17 mouse cellular contexts compared by ENCODE assay signal in genomic region chr16:30518635-30519034, GRCm38 (mm10). TPM values are rescaled to one million over a fixed set of nuclear protein-coding genes. Genes with fewer than 3 reads are reported as not detected.
DNase-seq lines count a peak whose midpoint lies in the region; ATAC-seq lines count a peak whose summit lies in the region.
"Had no signal": no experiment of that assay in that cellular context is flagged by ENCODE, and none has a peak within 500 bp of the region (broad histone marks: within the 10 kb centered on the region; RNA-seq: fewer than 3 reads in every experiment).

No protein-coding gene starts in this region.

- WGBS in kidney, embryonic 16.5 days = 51% methylated on average over 9 of the region's 9 CpGs
- 80% methylated on average over 9 of the region's 9 CpGs for WGBS in hindbrain, embryonic 12.5 days

- DNase-seq in adrenal gland, postnatal 36 days = peak; percentile 43 to 58
- no peak for DNase-seq in adrenal gland, adult 18-20 months (ENCODE audit: low spot score in 2 of 2)
- DNase-seq in kidney, postnatal 10 days = no peak
- peak; percentile 97 for DNase-seq in 3T3-L1 (ENCODE audit: low read depth, low spot score)
- peak; percentile 77 for DNase-seq in adipocyte (ENCODE audit: low spot score)
- DNase-seq: cerebellum, adult 2 months; cerebellum, postnatal 36 days; heart, postnatal 4 days; layer of hippocampus, postnatal 36 days; right cerebral cortex, postnatal 4 days had no signal

- H3K4me2 ChIP-seq in kidney, embryonic 16.5 days (replicated peaks; ENCODE audit: low read depth, low read length) = no peak overlapping the region
- no peak overlapping the region for H3K4me2 ChIP-seq in hindbrain, embryonic 12.5 days (replicated peaks)
- H3K4me2 ChIP-seq: forebrain, embryonic 12.5 days had no signal

- H3K36me3 ChIP-seq in kidney, embryonic 16.5 days (ENCODE audit: insufficient read depth, low read length) = peaks cover 4% of the 10 kb centered on the region; the same call in 1 of the 2 replicates
- H3K36me3 ChIP-seq in hindbrain, embryonic 12.5 days = peaks cover 41% of the 10 kb centered on the region

- H3K27ac ChIP-seq in kidney, embryonic 16.5 days (ENCODE audit: low read length) = no peak overlapping the region
- no peak overlapping the region for H3K27ac ChIP-seq in hindbrain, embryonic 12.5 days
- H3K27ac ChIP-seq: forebrain, embryonic 12.5 days; liver, embryonic 14.5 days; stomach, postnatal 0 days had no signal

- peaks cover 14% of the 10 kb centered on the region for H3K4me1 ChIP-seq in kidney, embryonic 16.5 days (ENCODE audit: insufficient read depth, low read length)
- peaks cover 2% of the 10 kb centered on the region; the same call in 1 of the 2 replicates for H3K4me1 ChIP-seq in hindbrain, embryonic 12.5 days
- H3K4me1 ChIP-seq: forebrain, embryonic 12.5 days had no signal

- peaks cover 5% of the 10 kb centered on the region; the same call in 1 of the 2 replicates for H3K9me3 ChIP-seq in kidney, embryonic 16.5 days (ENCODE audit: low read length)
- H3K9me3 ChIP-seq in hindbrain, embryonic 12.5 days (replicated peaks) = no peaks in the 10 kb centered on the region
- H3K9me3 ChIP-seq: forebrain, embryonic 12.5 days had no signal

- H3K4me3 ChIP-seq in kidney, embryonic 16.5 days (ENCODE audit: low read length) = no peak overlapping the region
- H3K4me3 ChIP-seq in hindbrain, embryonic 12.5 days = no peak overlapping the region
- H3K4me3 ChIP-seq: forebrain, embryonic 12.5 days; heart, embryonic 13.5 days had no signal

- H3K9ac ChIP-seq in kidney, embryonic 16.5 days (replicated peaks; ENCODE audit: low read length) = no peak overlapping the region
- H3K9ac ChIP-seq in hindbrain, embryonic 12.5 days = no peak overlapping the region
- H3K9ac ChIP-seq: forebrain, embryonic 12.5 days; liver, embryonic 14.5 days had no signal

- peak; percentile 49; the same call in 1 of the 2 replicates for ATAC-seq in kidney, embryonic 16.5 days (ENCODE audit: low FRiP score, low TSS enrichment)
- ATAC-seq in hindbrain, embryonic 12.5 days (ENCODE audit: low FRiP score) = no peak
- ATAC-seq: hindbrain, embryonic 16.5 days had no signal

- no peaks in the 10 kb centered on the region for H3K27me3 ChIP-seq in kidney, embryonic 16.5 days (ENCODE audit: insufficient read depth, low read length)
- H3K27me3 ChIP-seq in hindbrain, embryonic 12.5 days = no peaks in the 10 kb centered on the region
- H3K27me3 ChIP-seq: forebrain, embryonic 12.5 days; heart, embryonic 13.5 days had no signal

RNA-seq across cellular contexts. Expression of gene Tmem44, which starts 32.0 kb away (rescaled TPM):
- total RNA-seq in adrenal gland, postnatal 36 days (2021) = 1 to 10 TPM; 3.7 to 4.7 TPM
- 1 to 10 TPM; 3.7 to 4.2 TPM for total RNA-seq in adrenal gland, adult 18-20 months (2021)
- 16.8 and 19.7 TPM in 2 replicates for polyA plus RNA-seq in kidney, embryonic 16.5 days (2015; fragmentation: Nextera tagmentation; extraction: Ambion mirVana)
- polyA plus RNA-seq in hindbrain, embryonic 12.5 days (2016; fragmentation: Nextera tagmentation; extraction: Ambion mirVana) = 58.7 and 60.2 TPM in 2 replicates

Comparison
In these comparisons a context has a peak if more than half of its experiments do, and no peak if none do; other contexts are left out.
1. DNase-seq: peak in adrenal gland, postnatal 36 days (2 of 2), 3T3-L1 (single experiment) and adipocyte (single experiment); none in adrenal gland, adult 18-20 months (0 of 2) and kidney, postnatal 10 days (single experiment).